Mouse (Mus musculus) liver, embryonic 14.5 days (tissue): ENCODE results near the gene Cyp4f18. TPM values are rescaled to one million over a fixed set of nuclear protein-coding genes. Genes with fewer than 3 reads are reported as not detected.

Experiments
- ATAC-seq: fragments of 200-750 bp; cut with Nextera tagmentation; 2 replicates; pipeline ENCODE4 v1.8.0; 2017; ENCODE audit warnings: moderate number of reproducible peaks, mild to moderate bottlenecking, moderate library complexity; ENCODE audit not compliant: insufficient read depth
- DNase-seq, 3 experiments: peaks; one replicate each; pipeline ENCODE4 v3.0.0-alpha.2; 2012 to 2013; ENCODE audit warnings: low read depth in 3 of 3, low spot score in 3 of 3
- H3K27ac ChIP-seq: fragments of 300-500 bp; sonication (generic); 2 replicates; pipeline ENCODE4 v1.5.1; 2014; ENCODE audit warnings: moderate library complexity, mild to moderate bottlenecking, control low read depth, inconsistent platforms
- H3K27me3 ChIP-seq: fragments of 300-500 bp; sonication (generic); 2 replicates; pipeline ENCODE4 v1.6.1; 2014; ENCODE audit warnings: mild to moderate bottlenecking, low read length, moderate library complexity; ENCODE audit not compliant: control insufficient read depth, insufficient read depth
- H3K36me3 ChIP-seq: fragments of 300-500 bp; sonication (generic); replicated peaks from 2 replicates; pipeline ENCODE4 v1.6.1; 2014; ENCODE audit warnings: low read depth; ENCODE audit not compliant: control insufficient read depth, insufficient read depth
- H3K4me1 ChIP-seq, 2 experiments: fragments of 200-500 bp in 1 of 2; fragments of 300-500 bp in 1 of 2; sonication (generic) in 1 of 2; replicated peaks; 2 replicates each; pipeline ENCODE4 v1.6.1; 2012 to 2014; ENCODE audit warnings: antibody characterized with exemption in 1 of 2, inconsistent platforms in 1 of 2, low read length in 1 of 2; ENCODE audit not compliant: control insufficient read depth in 2 of 2, insufficient read depth in 2 of 2
- H3K4me2 ChIP-seq: fragments of 300-500 bp; sonication (generic); 2 replicates; pipeline ENCODE4 v1.6.1; 2014; ENCODE audit warnings: low read depth, mild to moderate bottlenecking, control low read depth, moderate library complexity
- H3K4me3 ChIP-seq, 2 experiments: fragments of 200-500 bp in 1 of 2; fragments of 300-500 bp in 1 of 2; sonication (generic) in 1 of 2; 2 replicates each; pipeline ENCODE4 v1.5.1; 2012 to 2014; ENCODE audit warnings: low read depth in 2 of 2, low read length in 2 of 2, mild to moderate bottlenecking in 2 of 2, control low read depth in 1 of 2, inconsistent platforms in 1 of 2, moderate library complexity in 1 of 2; ENCODE audit not compliant: insufficient read depth in 1 of 2
- H3K9ac ChIP-seq: fragments of 300-500 bp; sonication (generic); replicated peaks from 2 replicates; pipeline ENCODE4 v1.6.1; 2014; ENCODE audit warnings: mild to moderate bottlenecking, control low read depth, moderate library complexity
- H3K9me3 ChIP-seq: fragments of 300-500 bp; sonication (generic); 2 replicates; pipeline ENCODE4 v1.6.1; 2016; ENCODE audit warnings: low read length, mixed read lengths; ENCODE audit not compliant: control insufficient read depth
- CTCF ChIP-seq: IDR thresholded peaks from 2 replicates; pipeline ENCODE4 v1.5.1; 2016; ENCODE audit warnings: antibody characterized with exemption, low read depth, control low read depth
- EP300 ChIP-seq: IDR thresholded peaks from 2 replicates; pipeline ENCODE4 v1.6.1; 2016; ENCODE audit warnings: antibody characterized with exemption, low read depth
- WGBS: fragments of 180-500 bp; shearing (Covaris S2); extraction: QIAGEN DNeasy Blood & Tissue Kit; methylation state at CpG from one replicate; pipeline ENCODE4 v1.1.7; 2014; ENCODE audit not compliant: insufficient replicate concordance; 5-methylcytosine and 5-hydroxymethylcytosine counted together
- polyA plus RNA-seq, 2 experiments: library from polyadenylated mRNA; depleted of rRNA in 1 of 2; stranded (reverse) in 1 of 2; unstranded in 1 of 2; fragments of >200 nt; fragmentation: Nextera tagmentation in 1 of 2; extraction: Ambion mirVana in 1 of 2; gene quantifications; 2 replicates each; pipeline versions ENCODE4 v1.2.1 to v1.2.3; 2012 to 2014

The Cyp4f18 gene
- polyA plus RNA-seq, 2 experiments: 1.4 to 2.1 TPM

DNA sequence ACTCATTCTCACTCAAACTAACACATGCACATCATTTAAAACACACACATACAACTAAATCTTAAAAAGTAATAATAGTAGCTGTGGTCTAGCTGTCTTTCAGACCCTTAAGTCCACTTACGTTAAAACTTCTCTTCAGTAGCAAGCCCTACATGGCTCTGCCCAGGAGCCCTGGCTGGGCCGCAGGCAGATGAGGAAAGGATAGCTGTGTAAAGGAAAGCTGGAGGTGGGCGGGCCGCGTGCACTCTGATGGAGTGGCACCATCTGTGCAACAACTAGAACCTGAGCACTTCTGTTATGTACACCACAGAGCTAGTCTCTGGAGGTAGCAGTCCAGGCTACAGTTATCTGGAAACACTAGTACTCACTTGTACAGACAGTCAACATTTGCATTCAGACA is 42.2 kb downstream of the Cyp4f18 start:
- ATAC-seq (no peak), DNase-seq (no peak)
- Histone ChIP-seq H3K27ac (no peak overlapping the region), H3K4me3 (no peak overlapping the region), H3K9me3 (peaks cover 3% of the 10 kb centered on the region), H3K4me1 (no peaks in the 10 kb centered on the region), H3K36me3 (peaks cover 30% of the 10 kb centered on the region), H3K9ac (no peak overlapping the region), H3K27me3 (no peaks in the 10 kb centered on the region), H3K4me2 (no peak overlapping the region)
- no peak for TF ChIP-seq CTCF
- 92% methylated on average over 5 of the region's 5 CpGs for WGBS

GRCm38 (mm10) chr8:71966411-71966810 is 43.0 kb downstream of the Cyp4f18 start:
- ATAC-seq (no peak), DNase-seq (no peak)
- TF ChIP-seq CTCF: peak; percentile 34; the same call in 1 of the 2 replicates
- no peak for TF ChIP-seq EP300
- Histone ChIP-seq H3K4me2 (no peak overlapping the region), H3K4me1 (no peaks in the 10 kb centered on the region), H3K27me3 (no peaks in the 10 kb centered on the region), H3K36me3 (peaks cover 30% of the 10 kb centered on the region), H3K9ac (no peak overlapping the region), H3K27ac (no peak overlapping the region), H3K9me3 (peaks cover 3% of the 10 kb centered on the region), H3K4me3 (no peak overlapping the region)

DNA sequence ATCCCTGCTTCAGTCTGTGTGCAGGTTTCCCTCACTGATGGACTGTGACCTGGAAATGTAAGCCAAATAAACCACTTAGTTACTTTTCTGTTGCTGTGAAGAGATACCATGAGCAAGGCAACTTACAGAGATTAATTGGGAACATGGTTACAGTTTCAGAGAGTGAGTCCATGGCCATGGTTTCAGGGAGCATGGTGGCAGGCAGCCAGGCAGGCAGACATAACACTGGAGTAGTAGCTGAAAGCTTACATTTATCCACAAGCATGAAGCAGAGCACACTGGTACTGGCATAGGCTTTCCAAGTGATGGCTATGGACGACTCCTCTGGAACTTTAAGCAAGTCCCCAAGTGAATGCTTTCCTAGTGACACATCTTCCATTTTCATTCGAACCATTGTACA is 44.3 kb downstream of the Cyp4f18 start:
- Histone ChIP-seq H3K4me1 (no peaks in the 10 kb centered on the region), H3K4me2 (no peak overlapping the region), H3K27me3 (no peaks in the 10 kb centered on the region), H3K9me3 (peaks cover 3% of the 10 kb centered on the region), H3K4me3 (no peak overlapping the region), H3K27ac (no peak overlapping the region), H3K36me3 (peaks cover 30% of the 10 kb centered on the region), H3K9ac (no peak overlapping the region)
- TF ChIP-seq CTCF (no peak), EP300 (no peak)
- ATAC-seq (no peak), DNase-seq (no peak)
- WGBS: 71% methylated on average over 2 of the region's 2 CpGs

DNA sequence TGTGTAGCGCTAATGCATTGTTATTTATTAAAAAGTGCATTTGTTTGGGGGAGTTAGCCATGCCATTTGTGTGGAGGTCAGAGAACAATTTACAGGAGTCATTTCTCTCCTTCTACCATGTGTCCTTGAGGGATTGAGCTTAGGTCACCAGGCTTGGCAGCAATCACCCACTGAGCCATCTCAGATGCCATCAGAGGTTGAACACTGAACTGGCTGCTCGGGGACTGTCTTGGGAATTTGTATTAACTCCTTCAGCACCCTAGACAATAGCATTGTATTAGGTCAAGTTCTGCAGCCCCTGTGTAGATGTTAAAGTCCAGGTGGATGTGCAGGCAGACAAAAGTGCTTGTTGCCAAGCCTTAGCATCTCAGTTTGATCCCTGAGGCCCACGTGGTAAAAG is 45.4 kb downstream of the Cyp4f18 start:
- Histone ChIP-seq H3K4me3 (no peak overlapping the region), H3K4me2 (no peak overlapping the region), H3K9ac (no peak overlapping the region), H3K27me3 (no peaks in the 10 kb centered on the region), H3K9me3 (peaks cover 3% of the 10 kb centered on the region), H3K27ac (no peak overlapping the region), H3K4me1 (no peaks in the 10 kb centered on the region), H3K36me3 (peaks cover 28% of the 10 kb centered on the region)
- WGBS: 66% methylated on average over 3 of the region's 3 CpGs
- TF ChIP-seq CTCF (no peak), EP300 (no peak)
- no peak for ATAC-seq
- DNase-seq: no peak

DNA sequence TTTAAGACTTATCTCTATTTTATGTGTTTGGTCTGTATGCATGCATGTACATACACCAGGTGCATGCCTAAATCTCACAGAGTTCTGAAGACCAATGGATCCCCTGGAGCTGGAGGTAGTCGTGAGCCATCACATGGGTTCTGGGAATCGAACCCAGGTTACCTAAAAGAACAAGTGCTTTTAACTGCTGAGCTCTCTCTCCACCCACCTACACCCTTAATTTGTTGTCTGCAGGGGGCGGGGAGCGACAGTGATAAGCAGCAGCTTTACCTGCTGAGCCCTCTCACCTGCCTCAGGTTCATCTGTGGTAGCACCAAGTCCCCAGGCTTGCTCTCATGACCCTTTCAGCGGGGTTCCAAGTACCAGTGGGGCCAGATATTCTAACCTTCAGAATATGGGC is 47.6 kb downstream of the Cyp4f18 start:
- H3K36me3 ChIP-seq: peaks cover 12% of the 10 kb centered on the region
- H3K4me3 ChIP-seq: no peak overlapping the region
- no peaks in the 10 kb centered on the region for H3K27me3 ChIP-seq
- WGBS: 75% methylated on average over 5 of the region's 5 CpGs
- no peaks in the 10 kb centered on the region for H3K4me1 ChIP-seq
- TF ChIP-seq EP300 (no peak), CTCF (no peak)
- no peak overlapping the region for H3K4me2 ChIP-seq
- no peak for ATAC-seq
- H3K9me3 ChIP-seq: peaks cover 3% of the 10 kb centered on the region
- no peak overlapping the region for H3K9ac ChIP-seq
- H3K27ac ChIP-seq: no peak overlapping the region
- no peak for DNase-seq

- Histone ChIP-seq H3K36me3 (peaks cover 4% of the 10 kb centered on the region), H3K27me3 (no peaks in the 10 kb centered on the region), H3K9ac (no peak overlapping the region), H3K4me1 (no peaks in the 10 kb centered on the region), H3K27ac (no peak overlapping the region), H3K9me3 (no peaks in the 10 kb centered on the region), H3K4me2 (no peak overlapping the region), H3K4me3 (no peak overlapping the region)
- no peak for DNase-seq
- TF ChIP-seq EP300 (no peak), CTCF (no peak)
- ATAC-seq: no peak
Measured at GRCm38 (mm10) chr8:71960483-71960882, 48.9 kb downstream of the Cyp4f18 start.
